Mouse (Mus musculus): ENCODE data around the gene Hist1h3d. TPM values are rescaled to one million over a fixed set of nuclear protein-coding genes. Genes with fewer than 3 reads are reported as not detected.

The Hist1h3d gene
- polyA plus RNA-seq, 1 experiment from 2014 or later, result 1.4 TPM

DNA sequence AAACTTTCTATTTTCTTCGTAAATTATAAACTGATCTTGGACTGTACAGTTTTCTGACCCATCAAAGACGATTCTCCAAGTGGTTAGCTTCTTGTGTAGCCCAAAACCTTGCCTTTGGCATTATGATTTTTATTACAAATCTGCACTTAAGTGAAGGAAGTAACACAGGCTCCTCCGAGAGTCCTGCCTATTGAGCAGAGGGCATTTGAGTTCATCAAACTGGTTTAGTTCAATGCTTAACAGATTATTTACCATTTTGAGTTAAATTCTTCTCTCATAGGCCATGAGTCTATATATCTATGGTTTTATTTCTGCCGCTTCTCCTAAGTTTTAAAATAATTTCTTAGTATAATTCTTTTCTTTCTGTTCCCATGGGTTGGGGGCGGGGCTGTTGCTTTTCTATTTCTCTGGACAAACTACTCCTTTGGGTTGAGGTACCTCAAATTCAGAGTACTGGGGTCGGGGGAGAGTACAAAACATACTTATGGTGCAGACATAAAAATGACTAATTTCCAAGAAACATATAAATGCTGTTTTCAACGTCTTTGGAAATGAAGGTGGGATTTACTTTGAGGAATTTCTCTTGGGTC is 47.4 kb downstream of the Hist1h3d start:
- no peak for TF ChIP-seq CTCF (IDR thresholded peaks at IDR 0.05)

More for the DNA sequence above, 47.4 kb downstream of the Hist1h3d start:
- ATAC-seq (no peak), DNase-seq (ENCODE audit: low read depth, low spot score) (no peak)
- in situ Hi-C loops (cut with MboI; ENCODE audit: low pct_unique_long_range_greater_than_20kb), result loop anchor here (10.0 kb wide), 1 partner anchor 112 kb away; the partner anchor contains the start of gene Hist1h1c
- ChIA-PET CTCF (interaction anchor here (1.7 kb wide), 1 partner anchor 67 kb away, joined by 5 read pairs; no protein-coding TSS in a partner anchor), POLR2A (interaction anchor here (0.9 to 1.7 kb wide), 3 partner anchors 41 to 62 kb away, joined by 3 to 5 read pairs (median 5); no protein-coding TSS in a partner anchor)
- H3K27me3 ChIP-seq, result peaks cover 12% of the 10 kb centered on the region

Other genes starting within 250 kb of the Hist1h3d start
- gene Zfp322a, start 206.6 kb upstream of the Hist1h3d start, polyA plus RNA-seq (2021), result 19.9 TPM
- 8.3 TPM for gene Abt1, start 151.9 kb upstream of the Hist1h3d start, polyA plus RNA-seq (2021)
- gene Btn1a1, start 109.9 kb upstream of the Hist1h3d start, polyA plus RNA-seq (2021), result 0.06 TPM
- gene Btn2a2, start 86.9 kb upstream of the Hist1h3d start, polyA plus RNA-seq (2021), result 0.23 TPM
- 7.0 TPM for gene Hist1h4h, start 44.7 kb upstream of the Hist1h3d start, polyA plus RNA-seq (2021)
- 1.3 TPM for gene Hist1h2af, start 41.9 kb upstream of the Hist1h3d start, polyA plus RNA-seq (2021)
- gene Hist1h3g, start 40.3 kb upstream of the Hist1h3d start, polyA plus RNA-seq (2021), result 1.7 TPM
- 2.1 TPM for gene Hist1h2bh, start 32.4 kb upstream of the Hist1h3d start, polyA plus RNA-seq (2021)
- gene Hist1h3f, start 31.7 kb upstream of the Hist1h3d start, polyA plus RNA-seq (2021), result 0.49 TPM
- not detected for gene Hist1h4f, start 24.1 kb upstream of the Hist1h3d start, polyA plus RNA-seq (2021)
- gene Hist1h1d, start 22.5 kb upstream of the Hist1h3d start, polyA plus RNA-seq (2021), result 2.1 TPM
- 0.56 TPM for gene Hist1h3e, start 13.4 kb upstream of the Hist1h3d start, polyA plus RNA-seq (2021)
- gene Hist1h2ae, start 4.5 kb upstream of the Hist1h3d start, polyA plus RNA-seq (2021), result 0.72 TPM
- 12.9 TPM for gene Hist1h2bg, start 4.4 kb upstream of the Hist1h3d start, polyA plus RNA-seq (2021)
- 2.0 TPM for gene Hist1h2bf, start 1.6 kb upstream of the Hist1h3d start, polyA plus RNA-seq (2021)
- gene Hist1h2ad, start 1.4 kb upstream of the Hist1h3d start, polyA plus RNA-seq (2021), result 1.0 TPM
- 0.36 TPM for gene Hist1h4d, start 5.8 kb downstream of the Hist1h3d start, polyA plus RNA-seq (2021)
- 2.9 TPM for gene Hist1h2be, start 45.4 kb downstream of the Hist1h3d start, polyA plus RNA-seq (2021)
- 1.6 TPM for gene Hist1h1e, start 46.8 kb downstream of the Hist1h3d start, polyA plus RNA-seq (2021)
- 0.92 TPM for gene Hist1h2ac, start 108.2 kb downstream of the Hist1h3d start, polyA plus RNA-seq (2021)
- 60.2 TPM for gene Hist1h2bc, start 108.4 kb downstream of the Hist1h3d start, polyA plus RNA-seq (2021)
- gene Hist1h1t, start 120.1 kb downstream of the Hist1h3d start, polyA plus RNA-seq (2021), result 4.6 TPM
- gene Hist1h4c, start 122.7 kb downstream of the Hist1h3d start, polyA plus RNA-seq (2021), result 0.36 TPM
- gene Hfe, start 135.1 kb downstream of the Hist1h3d start, polyA plus RNA-seq (2021), result 5.8 TPM
- 245 TPM for gene Hist1h1c, start 163.0 kb downstream of the Hist1h3d start, polyA plus RNA-seq (2021)
- 0.73 TPM for gene Hist1h3c, start 169.8 kb downstream of the Hist1h3d start, polyA plus RNA-seq (2021)
- 0.41 TPM for gene Hist1h2bb, start 171.0 kb downstream of the Hist1h3d start, polyA plus RNA-seq (2021)
- gene Hist1h2ab, start 175.4 kb downstream of the Hist1h3d start, polyA plus RNA-seq (2021), result 0.40 TPM
- 0.65 TPM for gene Hist1h3b, start 176.5 kb downstream of the Hist1h3d start, polyA plus RNA-seq (2021)
- 2.0 TPM for gene Hist1h4b, start 181.2 kb downstream of the Hist1h3d start, polyA plus RNA-seq (2021)
- 0.13 TPM for gene Hist1h4a, start 185.5 kb downstream of the Hist1h3d start, polyA plus RNA-seq (2021)
- 0.18 TPM for gene Hist1h3a, start 186.6 kb downstream of the Hist1h3d start, polyA plus RNA-seq (2021)
- 1.2 TPM for gene Hist1h1a, start 187.9 kb downstream of the Hist1h3d start, polyA plus RNA-seq (2021)
- gene Trim38, start 194.2 kb downstream of the Hist1h3d start, polyA plus RNA-seq (2021), result not detected
- gene Slc17a2, start 231.2 kb downstream of the Hist1h3d start, polyA plus RNA-seq (2021), result not detected